Mouse (Mus musculus) thymus, adult 2 months (tissue): ENCODE data around the gene Sp7.

Source experiments
- CTCF ChIP-seq: fragments of 200-500 bp; IDR thresholded peaks from 2 replicates; pipeline ENCODE4 v1.5.1; 2012; ENCODE audit warnings: mild to moderate bottlenecking, control low read depth, low read length, moderate library complexity, borderline replicate concordance; ENCODE audit not compliant: control insufficient read depth, poor library complexity, insufficient read depth; ENCODE audit errors: extremely low read depth
- POLR2A ChIP-seq: fragments of 200-500 bp; IDR thresholded peaks from 2 replicates; pipeline ENCODE4 v1.6.1; 2012; ENCODE audit warnings: mild to moderate bottlenecking, low read length, control low read depth, moderate library complexity; ENCODE audit not compliant: control insufficient read depth, poor library complexity, insufficient read depth; ENCODE audit errors: extremely low read depth

DNA sequence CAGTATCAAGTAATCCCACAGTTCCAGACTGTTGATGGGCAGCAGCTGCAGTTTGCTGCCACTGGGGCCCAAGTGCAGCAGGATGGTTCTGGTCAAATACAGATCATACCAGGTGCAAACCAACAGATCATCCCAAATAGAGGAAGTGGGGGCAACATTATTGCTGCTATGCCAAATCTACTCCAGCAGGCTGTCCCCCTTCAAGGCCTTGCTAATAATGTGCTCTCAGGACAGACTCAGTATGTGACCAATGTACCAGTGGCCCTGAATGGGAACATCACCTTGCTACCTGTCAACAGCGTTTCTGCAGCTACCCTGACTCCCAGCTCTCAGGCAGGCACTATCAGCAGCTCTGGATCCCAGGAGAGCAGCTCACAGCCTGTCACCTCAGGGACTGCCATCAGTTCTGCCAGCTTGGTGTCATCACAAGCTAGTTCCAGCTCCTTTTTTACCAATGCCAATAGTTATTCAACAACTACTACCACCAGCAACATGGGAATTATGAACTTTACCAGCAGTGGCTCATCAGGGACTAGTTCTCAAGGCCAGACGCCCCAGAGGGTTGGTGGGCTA lies 41.7 kb upstream of the Sp7 start:
- TF ChIP-seq POLR2A: no peak
- no peak for TF ChIP-seq CTCF
